Mouse (Mus musculus) C2C12 (cell line): ENCODE data around the gene Tmem150b.

ENCODE experiments used
- CTCF ChIP-seq: IDR thresholded peaks from one replicate; pipeline ENCODE4 v1.5.1; 2011; ENCODE audit not compliant: control insufficient read depth, insufficient read depth, insufficient read length
- MAX ChIP-seq: IDR thresholded peaks from one replicate; pipeline ENCODE4 v1.6.1; 2011; ENCODE audit warnings: mild to moderate bottlenecking, control low read depth
- MYOG ChIP-seq: IDR thresholded peaks from one replicate; pipeline ENCODE4 v1.6.1; 2011; ENCODE audit not compliant: control insufficient read depth, insufficient read length; ENCODE audit errors: extremely low read depth

- TF ChIP-seq CTCF (no peak), MYOG (no peak), MAX (no peak)
These were observed 1.5 kb downstream of the Tmem150b start for GRCm38 (mm10) chr7:4723508-4723907.
